Mouse (Mus musculus): Measurements from ENCODE around the gene Phlpp2. TPM values are rescaled to one million over a fixed set of nuclear protein-coding genes. Genes with fewer than 3 reads are reported as not detected.

The Phlpp2 gene
- total and polyA plus RNA-seq, 2 experiments: 0.92 to 1.2 TPM

- H3K27me3 ChIP-seq (ENCODE audit: control insufficient read depth, insufficient read depth, low read length): no peaks in the 10 kb centered on the region
- no peak for TF ChIP-seq POLR2A (IDR thresholded peaks at IDR 0.05; ENCODE audit: extremely low read depth, insufficient read depth, low read length)
- H3K79me2 ChIP-seq (ENCODE audit: control insufficient read depth, insufficient read depth, low read length): no peaks in the 10 kb centered on the region
- no peaks in the 10 kb centered on the region for H3K4me1 ChIP-seq (ENCODE audit: control insufficient read depth, insufficient read depth, low read length)
- no peak for DNase-seq (ENCODE audit: extremely low read depth, low read depth, low spot score)
- peaks cover 9% of the 10 kb centered on the region; the same call in 1 of the 2 replicates for H3K36me3 ChIP-seq (ENCODE audit: control insufficient read depth, insufficient read depth, low read length)
- H3K9ac ChIP-seq (ENCODE audit: low read depth, low read length): no peak overlapping the region
- WGBS: 98% methylated on average over 1 of the region's 1 CpGs
- no peak overlapping the region for H3K4me3 ChIP-seq (ENCODE audit: insufficient read depth, low read depth, low read length)
- H3K27ac ChIP-seq (replicated peaks; ENCODE audit: insufficient read depth, low read depth, low read length): no peak overlapping the region
These were observed 36.8 kb downstream of the Phlpp2 start for GRCm38 (mm10) chr8:109904928-109905668.

DNA sequence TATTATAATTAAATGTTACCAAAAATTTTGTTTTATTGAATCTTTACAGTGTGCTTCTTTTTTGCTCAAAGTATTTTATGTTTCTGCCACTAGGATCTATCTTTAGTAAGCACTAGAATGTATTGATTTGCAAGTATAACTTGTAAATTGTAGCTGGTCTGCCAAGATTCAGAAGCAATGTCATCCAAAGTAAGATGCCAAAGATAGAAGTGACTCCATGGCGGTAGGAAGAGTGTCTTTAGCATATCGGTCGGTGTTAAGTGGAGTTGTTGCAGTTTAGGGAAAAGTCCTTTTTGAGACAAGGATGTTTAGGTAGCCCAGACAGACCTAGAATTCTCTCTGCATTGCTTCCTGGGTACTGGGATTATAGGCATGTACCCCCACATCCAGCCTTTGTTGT, 38.6 kb downstream of the Phlpp2 start:
- H3K9ac ChIP-seq (ENCODE audit: low read depth, low read length): no peak overlapping the region
- no peak for DNase-seq (ENCODE audit: extremely low read depth, low read depth, low spot score)

GRCm38 (mm10) chr8:109907376-109907775, 39.0 kb downstream of the Phlpp2 start:
- peaks cover 18% of the 10 kb centered on the region for H3K36me3 ChIP-seq (ENCODE audit: control insufficient read depth, insufficient read depth, low read length)
- no peak for DNase-seq (ENCODE audit: extremely low read depth, low read depth, low spot score)
- no peak overlapping the region for H3K4me3 ChIP-seq (ENCODE audit: insufficient read depth, low read depth, low read length)
- H3K4me1 ChIP-seq (ENCODE audit: control insufficient read depth, insufficient read depth, low read length): no peaks in the 10 kb centered on the region
- no peak overlapping the region for H3K9ac ChIP-seq (ENCODE audit: low read depth, low read length)
- H3K27me3 ChIP-seq (ENCODE audit: control insufficient read depth, insufficient read depth, low read length): no peaks in the 10 kb centered on the region
- H3K79me2 ChIP-seq (ENCODE audit: control insufficient read depth, insufficient read depth, low read length): no peaks in the 10 kb centered on the region
- TF ChIP-seq POLR2A (IDR thresholded peaks at IDR 0.05; ENCODE audit: extremely low read depth, insufficient read depth, low read length): no peak
- no peak for TF ChIP-seq CTCF (IDR thresholded peaks at IDR 0.05; ENCODE audit: low read depth, low read length)
- no peak overlapping the region for H3K27ac ChIP-seq (replicated peaks; ENCODE audit: insufficient read depth, low read depth, low read length)
- WGBS: 94% methylated on average over 4 of the region's 4 CpGs

More for the DNA sequence above, 38.6 kb downstream of the Phlpp2 start:
- H3K27me3 ChIP-seq (ENCODE audit: control insufficient read depth, insufficient read depth, low read length): no peaks in the 10 kb centered on the region
- H3K4me1 ChIP-seq (ENCODE audit: control insufficient read depth, insufficient read depth, low read length): no peaks in the 10 kb centered on the region
- no peak overlapping the region for H3K4me3 ChIP-seq (ENCODE audit: insufficient read depth, low read depth, low read length)
- H3K36me3 ChIP-seq (ENCODE audit: control insufficient read depth, insufficient read depth, low read length): peaks cover 15% of the 10 kb centered on the region; the same call in 1 of the 2 replicates
- TF ChIP-seq POLR2A (IDR thresholded peaks at IDR 0.05; ENCODE audit: extremely low read depth, insufficient read depth, low read length) (no peak), CTCF (IDR thresholded peaks at IDR 0.05; ENCODE audit: low read depth, low read length) (no peak)
- no peak overlapping the region for H3K27ac ChIP-seq (replicated peaks; ENCODE audit: insufficient read depth, low read depth, low read length)
- H3K79me2 ChIP-seq (ENCODE audit: control insufficient read depth, insufficient read depth, low read length): no peaks in the 10 kb centered on the region
- 93% methylated on average over 3 of the region's 3 CpGs for WGBS

DNA sequence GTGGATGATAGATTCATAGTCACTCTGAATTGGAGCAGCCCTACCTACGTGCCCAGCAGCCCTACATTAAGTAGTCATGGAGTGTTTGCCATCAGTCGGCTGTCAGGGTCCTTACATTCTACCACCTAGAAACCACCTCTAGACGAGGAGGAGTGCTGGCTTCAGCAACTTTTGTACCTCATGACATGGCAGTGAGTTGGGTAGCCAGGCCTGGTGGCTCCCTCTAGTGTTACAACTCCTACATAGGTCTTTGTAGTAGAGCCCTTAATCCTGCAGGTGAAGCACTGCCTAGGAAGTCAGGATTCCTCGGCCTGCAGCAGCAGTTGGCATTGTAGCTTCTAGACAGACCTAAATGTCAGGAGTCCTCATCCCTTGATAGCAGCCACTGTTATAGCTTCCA, 48.9 kb downstream of the Phlpp2 start:
- DNase-seq (ENCODE audit: extremely low read depth, low read depth, low spot score): peak; percentile 50
- Histone ChIP-seq H3K4me3 (ENCODE audit: insufficient read depth, low read depth, low read length) (no peak overlapping the region), H3K9ac (ENCODE audit: low read depth, low read length) (no peak overlapping the region), H3K4me1 (ENCODE audit: control insufficient read depth, insufficient read depth, low read length) (no peaks in the 10 kb centered on the region), H3K27ac (replicated peaks; ENCODE audit: insufficient read depth, low read depth, low read length) (no peak overlapping the region), H3K36me3 (ENCODE audit: control insufficient read depth, insufficient read depth, low read length) (peaks cover 8% of the 10 kb centered on the region), H3K27me3 (ENCODE audit: control insufficient read depth, insufficient read depth, low read length) (no peaks in the 10 kb centered on the region), H3K79me2 (ENCODE audit: control insufficient read depth, insufficient read depth, low read length) (no peaks in the 10 kb centered on the region)
- WGBS: 46% methylated on average over 4 of the region's 4 CpGs
- TF ChIP-seq POLR2A (IDR thresholded peaks at IDR 0.05; ENCODE audit: extremely low read depth, insufficient read depth, low read length): no peak
- TF ChIP-seq CTCF (IDR thresholded peaks at IDR 0.05; ENCODE audit: low read depth, low read length): peak; percentile 68

GRCm38 (mm10) chr8:109920406-109921390, 52.4 kb downstream of the Phlpp2 start:
- no peak overlapping the region for H3K9ac ChIP-seq (ENCODE audit: low read depth, low read length)
- no peak overlapping the region for H3K27ac ChIP-seq (replicated peaks; ENCODE audit: insufficient read depth, low read depth, low read length)
- TF ChIP-seq CTCF (IDR thresholded peaks at IDR 0.05; ENCODE audit: low read depth, low read length) (no peak), POLR2A (IDR thresholded peaks at IDR 0.05; ENCODE audit: extremely low read depth, insufficient read depth, low read length) (no peak)
- no peaks in the 10 kb centered on the region for H3K79me2 ChIP-seq (ENCODE audit: control insufficient read depth, insufficient read depth, low read length)
- H3K4me1 ChIP-seq (ENCODE audit: control insufficient read depth, insufficient read depth, low read length): no peaks in the 10 kb centered on the region
- no peak for DNase-seq (ENCODE audit: extremely low read depth, low read depth, low spot score)
- WGBS: 88% methylated on average over 8 of the region's 8 CpGs
- no peak overlapping the region for H3K4me3 ChIP-seq (ENCODE audit: insufficient read depth, low read depth, low read length)
- H3K36me3 ChIP-seq (ENCODE audit: control insufficient read depth, insufficient read depth, low read length): peaks cover 16% of the 10 kb centered on the region
- no peaks in the 10 kb centered on the region for H3K27me3 ChIP-seq (ENCODE audit: control insufficient read depth, insufficient read depth, low read length)
